Mouse (Mus musculus): ENCODE measurements around the gene Ift122.

Gene Ift122

GRCm38 (mm10) chr6:115960322-115960721, 107.1 kb downstream of the Ift122 start:
- no peak for DNase-seq (ENCODE audit: low spot score)

GRCm38 (mm10) chr6:115961743-115962142, 108.5 kb downstream of the Ift122 start:
- DNase-seq (ENCODE audit: low spot score) = no peak

- DNase-seq (ENCODE audit: low spot score) = peak; percentile 70
Observed at GRCm38 (mm10) chr6:115962439-115963085, 109.3 kb downstream of the Ift122 start.

- no peak for DNase-seq (ENCODE audit: low spot score)
Observed at GRCm38 (mm10) chr6:115963656-115964055, 110.4 kb downstream of the Ift122 start.

GRCm38 (mm10) chr6:115966227-115966966, 113.1 kb downstream of the Ift122 start:
- no peak for DNase-seq (ENCODE audit: low spot score)

GRCm38 (mm10) chr6:115967291-115967880, 114.1 kb downstream of the Ift122 start:
- DNase-seq (ENCODE audit: low spot score) = no peak

- DNase-seq (ENCODE audit: low spot score) = no peak
Observed at GRCm38 (mm10) chr6:115968086-115968485, 114.8 kb downstream of the Ift122 start.

- DNase-seq (ENCODE audit: low spot score) = no peak
Observed at GRCm38 (mm10) chr6:115968700-115969099, 115.4 kb downstream of the Ift122 start.

GRCm38 (mm10) chr6:115969103-115969502, 115.8 kb downstream of the Ift122 start:
- no peak for DNase-seq (ENCODE audit: low spot score)

- DNase-seq (ENCODE audit: low spot score) = no peak
Observed at GRCm38 (mm10) chr6:115969952-115970351, 116.7 kb downstream of the Ift122 start.

GRCm38 (mm10) chr6:115971273-115972060, 118.2 kb downstream of the Ift122 start:
- DNase-seq (ENCODE audit: low spot score) = no peak

GRCm38 (mm10) chr6:115972083-115972764, 119.0 kb downstream of the Ift122 start:
- DNase-seq (ENCODE audit: low spot score) = no peak

- no peak for DNase-seq (ENCODE audit: low spot score)
Observed at GRCm38 (mm10) chr6:115973139-115973875, 120.0 kb downstream of the Ift122 start.

GRCm38 (mm10) chr6:115973881-115974662, 120.8 kb downstream of the Ift122 start:
- DNase-seq (ENCODE audit: low spot score) = no peak

- DNase-seq (ENCODE audit: low spot score) = no peak
Observed at GRCm38 (mm10) chr6:115975606-115976005, 122.3 kb downstream of the Ift122 start.

Measured in embryo, embryonic 10.5 days (tissue).